ENCODE assay signal across 9 mouse cellular contexts in genomic region chr1:149923737-149924136, GRCm38 (mm10). TPM values are rescaled to one million over a fixed set of nuclear protein-coding genes. Genes with fewer than 3 reads are reported as not detected.
DNase-seq lines count a peak whose midpoint lies in the region; ATAC-seq and TF ChIP-seq lines count a peak whose summit lies in the region.
"Not testable (repeated sequence)": the region's sequence is repeated elsewhere in the genome, so short reads cannot be mapped to it uniquely, and the experiment has no call there.
"Had no signal": no experiment of that assay in that cellular context is flagged by ENCODE, and none has a peak within 500 bp of the region (broad histone marks: within the 10 kb centered on the region; RNA-seq: fewer than 3 reads in every experiment).

No protein-coding gene starts in this region.

- H3K27me3 ChIP-seq in liver, embryonic 16.5 days (ENCODE audit: control insufficient read depth, insufficient read depth, low read depth, low read length); splenic B cell, adult 2 months (ENCODE audit: control insufficient read depth, insufficient read depth, low read length, poor library complexity, severe bottlenecking): not testable (repeated sequence)

- not testable (repeated sequence) for H3K4me1 ChIP-seq in bone marrow macrophage, adult 2 months (ENCODE audit: control insufficient read depth, insufficient read depth, low read length); liver, embryonic 16.5 days (ENCODE audit: control insufficient read depth, low read depth, low read length)

- H3K4me2 ChIP-seq in liver, embryonic 16.5 days (ENCODE audit: low read depth, low read length), result not testable (repeated sequence)

- peak; percentile 91 to 93 for ATAC-seq in hematopoietic stem cell, adult 5-6 weeks (replicated peaks in 1 of 2; ENCODE audit: insufficient read depth in 1 of 2, low FRiP score in 2 of 2, low TSS enrichment in 1 of 2, low read depth in 1 of 2, poor library complexity in 2 of 2, severe bottlenecking in 2 of 2)
- ATAC-seq in liver, embryonic 16.5 days (ENCODE audit: low read depth), result 0 out of 2 replicates have a peak, but pooled peaks have one; percentile 24
- ATAC-seq in megakaryocyte, adult 5-6 weeks (ENCODE audit: poor library complexity, severe bottlenecking), result peak; percentile 97
- ATAC-seq in monocyte, adult 5-6 weeks (replicated peaks; ENCODE audit: insufficient number of reproducible peaks, low FRiP score, low TSS enrichment, poor library complexity, severe bottlenecking), result peak; percentile 92

- DNase-seq in B cell, adult 2 months, result peak; percentile 10 to 19
- DNase-seq in splenic B cell, adult 2 months (ENCODE audit: low read depth, low spot score), result peak; percentile 17

- H3K9me3 ChIP-seq in liver, embryonic 16.5 days (replicated peaks; ENCODE audit: control insufficient read depth, low read length), result not testable (repeated sequence)

- H3K36me3 ChIP-seq in liver, embryonic 16.5 days (ENCODE audit: control insufficient read depth, insufficient read depth); splenic B cell, adult 2 months (ENCODE audit: control insufficient read depth, insufficient read depth, low read length, poor library complexity, severe bottlenecking): not testable (repeated sequence)

- not testable (repeated sequence) for TF ChIP-seq CTCF in bone marrow macrophage, adult 2 months (IDR thresholded peaks at IDR 0.05; ENCODE audit: low read depth, low read length)

- 0 out of 2 replicates have a peak overlapping the region, but pooled peaks have one; percentile 13 for H3K27ac ChIP-seq in bone marrow macrophage, adult 2 months (ENCODE audit: insufficient read depth, low read depth, low read length)
- H3K27ac ChIP-seq in liver, embryonic 16.5 days (ENCODE audit: low read length), result not testable (repeated sequence)

- not testable (repeated sequence) for TF ChIP-seq POLR2A in bone marrow macrophage, adult 2 months (IDR thresholded peaks at IDR 0.05; ENCODE audit: borderline replicate concordance, low read depth, low read length)

- not testable (repeated sequence) for H3K4me3 ChIP-seq in bone marrow macrophage, adult 2 months (ENCODE audit: insufficient read depth, low read length); liver, embryonic 16.5 days (ENCODE audit: low read depth, low read length)

- WGBS in liver, embryonic 16.5 days (ENCODE audit: insufficient replicate concordance), result 79% methylated on average over 1 of the region's 1 CpGs

- H3K9ac ChIP-seq in liver, embryonic 16.5 days (ENCODE audit: low read depth, low read length), result not testable (repeated sequence)

RNA-seq across cellular contexts. Expression of gene Pla2g4a, which starts 37.4 kb away (rescaled TPM):
- polyA plus RNA-seq in bone marrow macrophage, adult 2 months (2012; ENCODE audit: insufficient read depth, insufficient read length, missing spikeins), result 12.5 and 27.1 TPM in 2 replicates
- total RNA-seq in hematopoietic stem cell, adult 5-6 weeks (2017), result 77.1 and 193 TPM in 2 replicates
- polyA plus RNA-seq in liver, embryonic 16.5 days (2015; fragmentation: Nextera tagmentation; extraction: Ambion mirVana), result 5.4 and 5.7 TPM in 2 replicates
- 31.8 and 32.3 TPM in 2 replicates for total RNA-seq in megakaryocyte, adult 5-6 weeks (2015)
- 69.2 and 86.6 TPM in 2 replicates for total RNA-seq in megakaryocyte, adult 5-6 weeks (2017)
- total RNA-seq in monocyte, adult 5-6 weeks (2017), result 16.5 to 30.5 TPM (median 25.9 TPM) in 3 replicates
- polyA plus RNA-seq: CD4-positive, CD25-positive, alpha-beta regulatory T cell, adult 4 months; erythroblast, embryonic 14.5 days had no signal

Comparison
In these comparisons a context has a peak if more than half of its experiments do, and no peak if none do; other contexts are left out.
1. ATAC-seq: peak in every context shown above with its lines; median percentile 97 in megakaryocyte, adult 5-6 weeks; 92 in hematopoietic stem cell, adult 5-6 weeks; 92 in monocyte, adult 5-6 weeks; 24 in liver, embryonic 16.5 days.